Mouse (Mus musculus): ENCODE data around the gene Mecom.

- TF ChIP-seq CTCF (IDR thresholded peaks at IDR 0.05; ENCODE audit: borderline replicate concordance, extremely low read depth, insufficient read depth, insufficient read length) (no peak), POLR2A (IDR thresholded peaks at IDR 0.05; ENCODE audit: borderline replicate concordance, extremely low read depth, insufficient read depth, insufficient read length, poor library complexity, severe bottlenecking) (no peak)
These were observed 393.9 kb downstream of the Mecom start for GRCm38 (mm10) chr3:30153923-30154331.

All from brain, embryonic 14.5 days (tissue).